12 mouse cellular contexts compared by ENCODE assay signal in the genomic region with DNA sequence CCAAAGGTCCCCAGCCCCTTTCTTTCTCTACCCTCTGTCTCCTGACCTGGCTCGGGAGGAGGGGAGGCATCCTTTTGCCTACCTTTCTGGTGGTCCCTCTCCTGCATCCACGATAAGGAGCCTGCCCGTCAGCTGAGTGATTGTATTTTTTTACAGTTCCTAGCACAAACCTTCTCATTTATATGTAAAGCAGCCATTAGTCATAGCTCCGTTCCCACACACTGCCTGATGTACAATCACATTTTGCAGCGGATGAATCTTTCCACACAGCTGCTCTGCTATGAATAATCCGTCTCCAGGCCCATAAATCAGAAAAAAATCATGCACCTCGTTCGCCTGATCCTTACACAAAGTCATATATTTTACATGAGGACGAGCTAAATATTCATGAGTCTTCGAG. TPM values are rescaled to one million over a fixed set of nuclear protein-coding genes. Genes with fewer than 3 reads are reported as not detected.
DNase-seq lines count a peak whose midpoint lies in the region; ATAC-seq and TF ChIP-seq lines count a peak whose summit lies in the region.
"Had no signal": no experiment of that assay in that cellular context is flagged by ENCODE, and none has a peak within 500 bp of the region (broad histone marks: within the 10 kb centered on the region; RNA-seq: fewer than 3 reads in every experiment).

No protein-coding gene starts in this region.

- H3K27me3 ChIP-seq in C2C12 (ENCODE audit: control insufficient read depth, insufficient read depth, insufficient read length): peaks cover 14% of the 10 kb centered on the region
- 0 out of 2 replicates have a peak, but pooled peaks cover 11% of the 10 kb centered on the region for H3K27me3 ChIP-seq in embryonic facial prominence, embryonic 10.5 days (replicated peaks; ENCODE audit: low read depth, poor library complexity, severe bottlenecking)
- H3K27me3 ChIP-seq in midbrain, embryonic 16.5 days (ENCODE audit: control insufficient read depth, insufficient read depth, low read depth, low read length): no peaks in the 10 kb centered on the region
- H3K27me3 ChIP-seq in intestine, embryonic 16.5 days (replicated peaks; ENCODE audit: control insufficient read depth, insufficient read depth, low read length): no peaks in the 10 kb centered on the region
- H3K27me3 ChIP-seq: limb, embryonic 15.5 days had no signal

- no peaks in the 10 kb centered on the region for H3K79me2 ChIP-seq in C2C12 (ENCODE audit: control insufficient read depth, insufficient read depth)

- no peak overlapping the region for H3ac ChIP-seq in C2C12 (ENCODE audit: control insufficient read depth, insufficient read length, low read depth)

- no peak for DNase-seq in embryonic facial prominence, embryonic 10.5 days (ENCODE audit: low spot score)
- peak; percentile 49 to 79 for DNase-seq in layer of hippocampus, adult 2 months (ENCODE audit: low spot score in 2 of 2)
- DNase-seq in gastrocnemius, adult 8-10 months (ENCODE audit: low spot score in 2 of 2): no peak
- DNase-seq in heart, adult 11 months: no peak
- DNase-seq: heart, adult 2 months; kidney, adult 8-10 months; thymus, adult 2 months had no signal

- H3K9ac ChIP-seq in midbrain, embryonic 16.5 days (ENCODE audit: low read depth, low read length): peak overlapping the region; percentile 13; the same call in 1 of the 2 replicates
- no peak overlapping the region for H3K9ac ChIP-seq in intestine, embryonic 16.5 days (ENCODE audit: low read depth, low read length)
- H3K9ac ChIP-seq: limb, embryonic 15.5 days had no signal

- H3K4me1 ChIP-seq in embryonic facial prominence, embryonic 10.5 days: peaks cover 15% of the 10 kb centered on the region; the same call in 1 of the 2 replicates
- H3K4me1 ChIP-seq in midbrain, embryonic 16.5 days (ENCODE audit: control insufficient read depth, insufficient read depth, low read length): peaks cover 10% of the 10 kb centered on the region
- no peaks in the 10 kb centered on the region; the same call in 1 of the 2 replicates for H3K4me1 ChIP-seq in intestine, embryonic 16.5 days (ENCODE audit: control insufficient read depth, insufficient read depth, low read length)
- H3K4me1 ChIP-seq: limb, embryonic 15.5 days had no signal

- TF ChIP-seq CTCF in C2C12 (IDR thresholded peaks at IDR 0.05; ENCODE audit: control insufficient read depth, insufficient read depth, insufficient read length): no peak
- TF ChIP-seq CTCF in layer of hippocampus, adult 2 months (conservative IDR thresholded peaks at IDR 0.05): no peak

- H3K27ac ChIP-seq in embryonic facial prominence, embryonic 10.5 days (replicated peaks): 0 out of 2 replicates have a peak overlapping the region, but pooled peaks have one; percentile 1
- peak overlapping the region; percentile 82 for H3K27ac ChIP-seq in layer of hippocampus, adult 2 months
- peak overlapping the region; percentile 83 for H3K27ac ChIP-seq in midbrain, embryonic 16.5 days (ENCODE audit: low read length)
- H3K27ac ChIP-seq in intestine, embryonic 16.5 days (ENCODE audit: low read length): no peak overlapping the region
- H3K27ac ChIP-seq: heart, adult 2 months; limb, embryonic 15.5 days; macrophage had no signal

- H3K79me3 ChIP-seq in C2C12 (ENCODE audit: low read depth): no peaks in the 10 kb centered on the region

- WGBS in embryonic facial prominence, embryonic 10.5 days: 83% methylated on average over 10 of the region's 10 CpGs
- 17% methylated on average over 10 of the region's 10 CpGs for WGBS in midbrain, embryonic 16.5 days
- 39% methylated on average over 10 of the region's 10 CpGs for WGBS in intestine, embryonic 16.5 days

- H3K4me2 ChIP-seq in midbrain, embryonic 16.5 days (ENCODE audit: low read length): peak overlapping the region; percentile 26
- H3K4me2 ChIP-seq in intestine, embryonic 16.5 days (ENCODE audit: low read depth, low read length): no peak overlapping the region
- H3K4me2 ChIP-seq: limb, embryonic 15.5 days had no signal

- no peak overlapping the region for H3K4me3 ChIP-seq in C2C12 (ENCODE audit: insufficient read depth, poor library complexity, severe bottlenecking)
- no peak overlapping the region for H3K4me3 ChIP-seq in embryonic facial prominence, embryonic 10.5 days
- no peak overlapping the region; the same call in 1 of the 2 replicates for H3K4me3 ChIP-seq in layer of hippocampus, adult 2 months
- H3K4me3 ChIP-seq in midbrain, embryonic 16.5 days (ENCODE audit: low read depth, low read length): no peak overlapping the region
- H3K4me3 ChIP-seq in intestine, embryonic 16.5 days (ENCODE audit: low read length): no peak overlapping the region
- H3K4me3 ChIP-seq: heart, adult 2 months; limb, embryonic 15.5 days had no signal

- ATAC-seq in midbrain, embryonic 16.5 days: peak; percentile 66
- no peak for ATAC-seq in intestine, embryonic 16.5 days

- H3K9me3 ChIP-seq in embryonic facial prominence, embryonic 10.5 days: no peaks in the 10 kb centered on the region
- H3K9me3 ChIP-seq in midbrain, embryonic 16.5 days (replicated peaks; ENCODE audit: control insufficient read depth, low read length, poor library complexity, severe bottlenecking): no peaks in the 10 kb centered on the region
- H3K9me3 ChIP-seq in intestine, embryonic 16.5 days (ENCODE audit: control insufficient read depth, low read length): no peaks in the 10 kb centered on the region
- H3K9me3 ChIP-seq: limb, embryonic 15.5 days had no signal

- H3K36me3 ChIP-seq in C2C12 (ENCODE audit: control insufficient read depth, insufficient read depth): no peaks in the 10 kb centered on the region
- no peaks in the 10 kb centered on the region for H3K36me3 ChIP-seq in embryonic facial prominence, embryonic 10.5 days (replicated peaks)
- no peaks in the 10 kb centered on the region for H3K36me3 ChIP-seq in midbrain, embryonic 16.5 days (ENCODE audit: control insufficient read depth, insufficient read depth, low read length)
- no peaks in the 10 kb centered on the region for H3K36me3 ChIP-seq in intestine, embryonic 16.5 days (ENCODE audit: control insufficient read depth, insufficient read depth, low read length)
- H3K36me3 ChIP-seq: limb, embryonic 15.5 days had no signal

TF ChIP-seq in C2C12, 6 proteins besides CTCF, POLR2A, EP300 and RAD21:
- TF ChIP-seq MAX (IDR thresholded peaks at IDR 0.05) (no peak), MYOD1 (IDR thresholded peaks at IDR 0.05; ENCODE audit: control insufficient read depth, insufficient read length, low read depth) (peak; percentile 16), MYOG (IDR thresholded peaks at IDR 0.05; ENCODE audit: control insufficient read depth, extremely low read depth, insufficient read length) (no peak), USF1 (IDR thresholded peaks at IDR 0.05; ENCODE audit: low read depth) (no peak)

RNA-seq across cellular contexts. Expression of a gene that starts 25.4 kb away (rescaled TPM):
- polyA plus RNA-seq in C2C12 (2012; fragmentation: generic; extraction: Trizol): 11.9 TPM
- 52.2 and 55.4 TPM in 2 replicates for polyA plus RNA-seq in embryonic facial prominence, embryonic 10.5 days (2016; fragmentation: Nextera tagmentation; extraction: Ambion mirVana)
- 10 to 100 TPM; 92.9 to 93.9 TPM for total RNA-seq in layer of hippocampus, adult 2 months (2021)
- polyA plus RNA-seq in midbrain, embryonic 16.5 days (2015; fragmentation: Nextera tagmentation; extraction: Ambion mirVana): 64.3 and 66.5 TPM in 2 replicates
- total RNA-seq in gastrocnemius, adult 8-10 months (2022): 10 to 100 TPM; 23.5 to 26.9 (median 25.3) TPM
- polyA plus RNA-seq in intestine, embryonic 16.5 days (2015; fragmentation: Nextera tagmentation; extraction: Ambion mirVana): 28.7 and 30.4 TPM in 2 replicates

Comparison
In these comparisons a context has a peak if more than half of its experiments do, and no peak if none do; other contexts are left out.
1. DNase-seq: peak in layer of hippocampus, adult 2 months (2 of 2); none in embryonic facial prominence, embryonic 10.5 days (single experiment), gastrocnemius, adult 8-10 months (0 of 2) and heart, adult 11 months (single experiment).